Mouse (Mus musculus): Measurements from ENCODE around the gene Stk35. TPM values are rescaled to one million over a fixed set of nuclear protein-coding genes. Genes with fewer than 3 reads are reported as not detected.

Stk35 gene
- polyA plus RNA-seq, 1 experiment from 2014 or later: 17.7 TPM

DNA sequence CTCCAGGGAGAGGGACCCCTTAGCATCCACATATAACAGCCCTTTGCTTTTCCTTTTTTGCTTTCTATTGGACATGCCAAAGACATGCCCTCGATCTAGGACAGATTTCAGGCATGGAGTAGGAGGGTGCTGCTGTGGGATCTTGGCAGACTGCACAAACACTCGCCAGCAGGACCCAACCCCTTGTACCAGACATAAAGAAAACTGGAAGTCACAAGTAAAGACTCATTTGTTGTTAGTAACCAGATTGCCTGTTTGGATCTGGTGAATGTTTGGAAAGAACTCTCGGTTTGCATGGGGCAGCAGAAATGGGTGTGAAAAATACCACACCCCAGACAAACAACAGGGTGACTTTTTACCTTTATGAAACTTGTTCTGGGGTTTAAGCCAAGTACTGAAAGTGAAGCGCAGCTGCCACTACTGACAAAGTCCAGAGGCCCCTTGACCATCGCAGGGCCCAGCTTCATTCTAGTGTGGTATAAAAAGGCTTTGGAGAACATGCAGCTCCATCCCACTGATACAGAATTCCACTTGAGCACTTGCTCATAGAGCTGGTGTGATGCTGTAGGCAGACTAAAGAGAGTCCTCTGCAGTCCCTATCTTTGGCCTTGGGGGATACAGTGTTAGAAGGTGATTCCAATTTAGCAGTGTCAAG lies 17.4 kb downstream of the Stk35 start:
- WGBS: 94% methylated on average over 5 of the region's 5 CpGs
- H3K27ac ChIP-seq: no peak overlapping the region
- no peaks in the 10 kb centered on the region for H3K4me1 ChIP-seq
- no peak for ATAC-seq (ENCODE audit: low FRiP score)
- no peak overlapping the region for H3K4me3 ChIP-seq (replicated peaks)
- H3K27me3 ChIP-seq: no peaks in the 10 kb centered on the region
- H3K9me3 ChIP-seq: no peaks in the 10 kb centered on the region
- no peak overlapping the region for H3K4me2 ChIP-seq
- peaks cover 68% of the 10 kb centered on the region for H3K36me3 ChIP-seq (replicated peaks)
- H3K9ac ChIP-seq: no peak overlapping the region

GRCm38 (mm10) chr2:129818868-129819267 lies 18.6 kb downstream of the Stk35 start:
- Histone ChIP-seq H3K9ac (no peak overlapping the region), H3K27me3 (no peaks in the 10 kb centered on the region), H3K36me3 (replicated peaks) (peaks cover 65% of the 10 kb centered on the region), H3K4me3 (replicated peaks) (no peak overlapping the region), H3K4me2 (no peak overlapping the region), H3K27ac (no peak overlapping the region), H3K9me3 (no peaks in the 10 kb centered on the region), H3K4me1 (no peaks in the 10 kb centered on the region)
- no peak for ATAC-seq (ENCODE audit: low FRiP score)
- 93% methylated on average over 2 of the region's 2 CpGs for WGBS

GRCm38 (mm10) chr2:129819531-129819930 lies 19.2 kb downstream of the Stk35 start:
- Histone ChIP-seq H3K27ac (no peak overlapping the region), H3K4me3 (replicated peaks) (no peak overlapping the region), H3K9me3 (no peaks in the 10 kb centered on the region), H3K4me2 (no peak overlapping the region), H3K27me3 (no peaks in the 10 kb centered on the region), H3K9ac (no peak overlapping the region), H3K36me3 (replicated peaks) (peaks cover 65% of the 10 kb centered on the region), H3K4me1 (no peaks in the 10 kb centered on the region)
- WGBS: 86% methylated on average over 2 of the region's 2 CpGs
- no peak for ATAC-seq (ENCODE audit: low FRiP score)

DNA sequence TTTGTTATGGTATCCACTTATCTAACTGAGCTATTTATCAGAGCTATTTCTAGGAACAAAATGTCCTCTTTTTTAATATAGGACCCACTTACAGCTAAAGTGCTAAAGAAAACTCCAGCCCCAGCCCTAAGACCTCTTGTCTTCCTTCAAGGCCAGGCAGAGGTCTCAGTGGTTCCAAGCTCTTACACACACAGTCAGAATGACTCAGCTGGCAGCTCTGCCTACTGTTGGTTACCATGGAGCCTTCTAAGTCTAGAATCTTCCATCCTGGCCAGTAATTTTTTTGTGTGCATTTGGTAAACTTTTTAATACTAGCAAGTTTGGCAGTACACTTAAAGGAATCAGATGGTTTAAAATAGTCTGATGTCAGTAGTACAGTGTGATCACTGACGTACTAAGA lies 19.6 kb downstream of the Stk35 start:
- H3K36me3 ChIP-seq (replicated peaks): peaks cover 61% of the 10 kb centered on the region
- H3K4me3 ChIP-seq (replicated peaks): no peak overlapping the region
- H3K9me3 ChIP-seq: no peaks in the 10 kb centered on the region
- H3K4me2 ChIP-seq: no peak overlapping the region
- WGBS: 92% methylated on average over 1 of the region's 1 CpGs
- H3K9ac ChIP-seq: no peak overlapping the region
- no peaks in the 10 kb centered on the region for H3K4me1 ChIP-seq
- no peak for ATAC-seq (ENCODE audit: low FRiP score)
- no peak overlapping the region for H3K27ac ChIP-seq
- H3K27me3 ChIP-seq: no peaks in the 10 kb centered on the region

DNA sequence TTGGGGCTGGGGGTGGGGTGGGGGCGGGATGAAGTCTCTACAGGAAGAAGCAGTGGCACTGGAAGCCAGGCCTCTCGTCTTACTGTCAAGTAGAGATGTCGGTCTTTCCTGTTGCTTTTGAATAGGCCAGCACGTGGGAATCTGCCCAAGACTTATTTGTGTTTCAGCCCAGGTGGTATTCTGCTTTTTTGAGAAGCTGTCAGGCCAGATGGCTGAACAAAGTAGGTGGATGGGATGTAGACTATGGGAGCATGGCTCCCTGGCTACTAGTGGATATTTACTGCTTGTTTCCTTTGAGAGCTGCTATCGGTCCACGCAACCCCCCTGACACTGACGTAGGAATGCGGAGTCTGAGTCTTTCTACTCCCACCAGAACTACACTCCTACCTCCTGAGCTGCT lies 20.7 kb downstream of the Stk35 start:
- 84% methylated on average over 8 of the region's 8 CpGs for WGBS
- no peak overlapping the region for H3K27ac ChIP-seq
- no peak overlapping the region for H3K9ac ChIP-seq
- peaks cover 50% of the 10 kb centered on the region for H3K36me3 ChIP-seq (replicated peaks)
- no peak overlapping the region for H3K4me3 ChIP-seq (replicated peaks)
- H3K4me2 ChIP-seq: no peak overlapping the region
- no peaks in the 10 kb centered on the region for H3K9me3 ChIP-seq
- no peaks in the 10 kb centered on the region for H3K4me1 ChIP-seq
- H3K27me3 ChIP-seq: no peaks in the 10 kb centered on the region
- ATAC-seq (ENCODE audit: low FRiP score): no peak

DNA sequence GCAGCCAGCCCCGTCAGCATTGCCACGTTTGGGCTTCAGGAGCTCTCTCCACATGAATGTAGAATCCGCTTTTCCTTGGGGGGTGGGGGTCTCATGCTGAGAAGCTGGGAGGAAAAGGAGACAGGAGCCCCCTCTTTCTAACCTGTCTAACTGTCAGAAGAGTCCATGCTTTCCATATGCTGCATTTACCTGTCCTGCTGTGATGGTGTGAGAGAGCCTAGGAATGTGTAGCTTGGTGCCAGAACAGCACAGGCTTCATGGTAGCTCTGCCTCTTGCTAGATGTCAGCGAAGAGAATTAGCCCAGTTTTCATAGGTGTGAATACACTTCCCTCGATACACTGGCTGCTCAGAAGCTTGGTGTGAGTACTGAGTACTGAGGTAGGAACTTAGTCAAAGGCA lies 21.3 kb downstream of the Stk35 start:
- Histone ChIP-seq H3K4me3 (replicated peaks) (no peak overlapping the region), H3K4me2 (no peak overlapping the region), H3K27me3 (no peaks in the 10 kb centered on the region), H3K36me3 (replicated peaks) (peaks cover 47% of the 10 kb centered on the region), H3K9ac (no peak overlapping the region), H3K9me3 (no peaks in the 10 kb centered on the region), H3K4me1 (no peaks in the 10 kb centered on the region), H3K27ac (no peak overlapping the region)
- ATAC-seq (ENCODE audit: low FRiP score): no peak
- WGBS: 90% methylated on average over 5 of the region's 5 CpGs

GRCm38 (mm10) chr2:129823310-129823709 lies 23.0 kb downstream of the Stk35 start:
- no peak overlapping the region for H3K4me2 ChIP-seq
- no peaks in the 10 kb centered on the region for H3K9me3 ChIP-seq
- ATAC-seq (ENCODE audit: low FRiP score): no peak
- no peaks in the 10 kb centered on the region for H3K27me3 ChIP-seq
- no peak overlapping the region for H3K27ac ChIP-seq
- H3K4me1 ChIP-seq: no peaks in the 10 kb centered on the region
- H3K9ac ChIP-seq: no peak overlapping the region
- peaks cover 48% of the 10 kb centered on the region for H3K36me3 ChIP-seq (replicated peaks)
- WGBS: 98% methylated on average over 2 of the region's 2 CpGs
- no peak overlapping the region for H3K4me3 ChIP-seq (replicated peaks)

GRCm38 (mm10) chr2:129824254-129824653 lies 23.9 kb downstream of the Stk35 start:
- WGBS: 95% methylated on average over 6 of the region's 6 CpGs

DNA sequence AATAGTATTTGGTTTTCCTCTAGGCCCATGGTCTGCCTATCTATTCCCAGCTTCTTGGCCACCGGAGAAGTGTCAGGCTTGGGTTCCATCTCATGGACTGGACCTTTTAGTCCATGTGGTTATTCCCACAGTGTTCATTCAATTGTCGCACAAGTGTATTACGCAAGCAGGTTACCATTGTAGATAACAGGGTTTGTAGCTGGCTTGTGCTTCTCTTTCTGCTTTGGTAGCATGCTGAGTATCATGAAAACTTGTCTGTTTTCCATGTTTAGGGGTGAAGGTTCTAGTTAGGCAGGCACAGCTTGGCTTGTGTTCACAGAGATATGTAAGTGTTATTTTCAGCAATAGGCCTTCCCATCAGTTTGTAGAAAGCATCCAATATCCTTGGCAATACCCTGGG lies 25.8 kb downstream of the Stk35 start:
- ATAC-seq (ENCODE audit: low FRiP score): no peak
- Histone ChIP-seq H3K9me3 (no peaks in the 10 kb centered on the region), H3K27me3 (no peaks in the 10 kb centered on the region), H3K4me1 (no peaks in the 10 kb centered on the region), H3K9ac (no peak overlapping the region), H3K4me2 (no peak overlapping the region), H3K27ac (no peak overlapping the region), H3K36me3 (replicated peaks) (peaks cover 57% of the 10 kb centered on the region), H3K4me3 (replicated peaks) (no peak overlapping the region)
- 90% methylated on average over 3 of the region's 3 CpGs for WGBS

More at GRCm38 (mm10) chr2:129824254-129824653, 23.9 kb downstream of the Stk35 start:
- Histone ChIP-seq H3K9ac (no peak overlapping the region), H3K4me1 (no peaks in the 10 kb centered on the region), H3K27ac (no peak overlapping the region), H3K36me3 (replicated peaks) (peaks cover 48% of the 10 kb centered on the region), H3K4me2 (no peak overlapping the region), H3K4me3 (replicated peaks) (no peak overlapping the region), H3K27me3 (no peaks in the 10 kb centered on the region), H3K9me3 (no peaks in the 10 kb centered on the region)
- no peak for ATAC-seq (ENCODE audit: low FRiP score)

DNA sequence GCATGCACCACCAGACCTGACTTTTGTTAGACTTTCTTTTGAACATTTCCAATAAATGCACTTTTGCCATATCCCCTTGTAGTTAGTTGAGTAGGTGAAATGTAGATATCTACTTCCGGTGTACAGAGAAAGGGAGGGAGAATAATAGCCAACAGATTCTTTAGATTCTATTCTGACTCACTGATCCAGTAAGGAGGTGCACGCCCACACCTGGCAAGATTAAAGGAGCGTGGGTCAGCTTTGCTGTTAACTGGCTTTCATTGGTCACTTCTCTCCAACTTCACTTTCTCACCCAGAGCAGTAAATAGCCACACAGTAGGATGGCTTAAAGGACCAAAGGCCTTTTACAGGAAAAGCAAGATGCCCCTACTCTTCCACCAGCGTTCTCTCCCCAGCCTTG lies 32.7 kb downstream of the Stk35 start:
- no peak overlapping the region for H3K9ac ChIP-seq
- WGBS: 76% methylated on average over 4 of the region's 4 CpGs
- no peak for ATAC-seq (ENCODE audit: low FRiP score)

GRCm38 (mm10) chr2:129834221-129834620 lies 33.9 kb downstream of the Stk35 start:
- peaks cover 27% of the 10 kb centered on the region for H3K36me3 ChIP-seq (replicated peaks)
- no peaks in the 10 kb centered on the region for H3K4me1 ChIP-seq
- WGBS: 70% methylated on average over 1 of the region's 1 CpGs
- no peak overlapping the region for H3K9ac ChIP-seq
- H3K27me3 ChIP-seq: no peaks in the 10 kb centered on the region
- no peaks in the 10 kb centered on the region for H3K9me3 ChIP-seq
- no peak for ATAC-seq (ENCODE audit: low FRiP score)
- no peak overlapping the region for H3K4me3 ChIP-seq (replicated peaks)
- H3K4me2 ChIP-seq: no peak overlapping the region
- H3K27ac ChIP-seq: no peak overlapping the region

More for the DNA sequence above, 32.7 kb downstream of the Stk35 start:
- H3K27me3 ChIP-seq: no peaks in the 10 kb centered on the region
- H3K27ac ChIP-seq: no peak overlapping the region
- H3K4me3 ChIP-seq (replicated peaks): no peak overlapping the region
- H3K9me3 ChIP-seq: no peaks in the 10 kb centered on the region
- H3K36me3 ChIP-seq (replicated peaks): peaks cover 39% of the 10 kb centered on the region
- H3K4me2 ChIP-seq: no peak overlapping the region
- no peaks in the 10 kb centered on the region for H3K4me1 ChIP-seq

- H3K27me3 ChIP-seq: no peaks in the 10 kb centered on the region
- H3K4me1 ChIP-seq: no peaks in the 10 kb centered on the region
- peaks cover 21% of the 10 kb centered on the region for H3K36me3 ChIP-seq (replicated peaks)
- no peak overlapping the region for H3K27ac ChIP-seq
- H3K4me3 ChIP-seq (replicated peaks): no peak overlapping the region
- no peak overlapping the region for H3K9ac ChIP-seq
- H3K4me2 ChIP-seq: no peak overlapping the region
- no peaks in the 10 kb centered on the region for H3K9me3 ChIP-seq
- no peak for ATAC-seq (ENCODE audit: low FRiP score)
- 84% methylated on average over 6 of the region's 6 CpGs for WGBS
Observed at GRCm38 (mm10) chr2:129834881-129835280, 34.6 kb downstream of the Stk35 start.

- Histone ChIP-seq H3K27ac (no peak overlapping the region), H3K4me1 (no peaks in the 10 kb centered on the region), H3K36me3 (replicated peaks) (peaks cover 3% of the 10 kb centered on the region; the same call in 1 of the 2 replicates), H3K4me3 (replicated peaks) (no peak overlapping the region), H3K9me3 (no peaks in the 10 kb centered on the region), H3K27me3 (no peaks in the 10 kb centered on the region), H3K4me2 (no peak overlapping the region), H3K9ac (no peak overlapping the region)
- 70% methylated on average over 1 of the region's 1 CpGs for WGBS
- ATAC-seq (ENCODE audit: low FRiP score): no peak
Observed at GRCm38 (mm10) chr2:129836921-129837320, 36.6 kb downstream of the Stk35 start.

All from forebrain, embryonic 12.5 days (tissue).